Mouse (Mus musculus): ENCODE results near the gene Casp7. TPM values are rescaled to one million over a fixed set of nuclear protein-coding genes. Genes with fewer than 3 reads are reported as not detected.

The Casp7 gene
- 9.2 and 11.4 TPM in 2 replicates for polyA plus RNA-seq (2012; rRNA removed)

DNA sequence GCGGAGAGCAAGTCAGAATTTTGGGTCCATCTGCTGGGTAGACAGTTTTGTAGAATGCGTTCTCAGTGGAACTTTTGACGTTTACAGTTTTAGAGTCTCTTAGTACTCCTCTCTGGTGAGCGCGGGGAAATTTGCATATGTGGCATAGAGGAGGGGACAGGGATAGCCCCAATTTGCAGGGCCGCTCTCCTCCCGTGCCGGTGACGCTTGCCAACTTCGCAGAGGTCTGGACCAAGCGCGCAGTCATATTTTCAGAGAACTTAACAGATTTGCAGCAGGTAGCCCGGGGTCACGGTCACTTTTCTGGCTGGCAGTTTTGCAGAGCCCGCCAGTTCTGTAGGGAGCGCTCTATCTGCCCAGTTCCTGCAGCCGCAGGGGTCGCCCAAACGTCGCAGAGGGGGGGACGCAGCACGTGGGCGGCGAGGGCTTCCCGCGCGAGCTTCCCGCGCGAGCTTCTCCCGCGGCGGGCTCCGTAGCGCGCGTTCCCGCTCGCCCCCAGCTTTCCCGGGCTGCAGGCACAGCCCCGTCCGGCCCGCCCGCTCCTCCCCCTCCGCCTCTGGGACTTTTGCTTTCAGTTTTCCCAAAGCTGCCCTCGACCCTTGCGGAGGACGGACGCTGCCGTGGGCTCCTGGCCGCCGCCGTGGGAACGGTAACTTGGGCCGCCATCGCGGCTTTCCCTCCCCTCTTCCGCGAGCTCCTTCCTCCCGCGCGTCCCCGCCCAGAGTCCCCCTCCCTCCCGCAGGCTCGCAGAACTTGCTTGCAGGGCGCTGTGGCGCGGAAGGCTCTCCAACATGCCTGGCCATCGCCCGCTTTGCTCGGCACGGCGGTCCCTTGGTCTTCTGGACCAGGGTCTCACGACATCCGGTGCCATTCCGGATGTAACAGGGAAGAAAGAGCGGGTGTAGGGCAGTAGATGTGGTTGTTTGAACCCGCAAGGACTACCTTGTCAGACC is at the start of gene Casp7:
Gene Casp7 (plus strand): TSS at position 461 of the 953 bp plus-strand sequence.

DNA sequence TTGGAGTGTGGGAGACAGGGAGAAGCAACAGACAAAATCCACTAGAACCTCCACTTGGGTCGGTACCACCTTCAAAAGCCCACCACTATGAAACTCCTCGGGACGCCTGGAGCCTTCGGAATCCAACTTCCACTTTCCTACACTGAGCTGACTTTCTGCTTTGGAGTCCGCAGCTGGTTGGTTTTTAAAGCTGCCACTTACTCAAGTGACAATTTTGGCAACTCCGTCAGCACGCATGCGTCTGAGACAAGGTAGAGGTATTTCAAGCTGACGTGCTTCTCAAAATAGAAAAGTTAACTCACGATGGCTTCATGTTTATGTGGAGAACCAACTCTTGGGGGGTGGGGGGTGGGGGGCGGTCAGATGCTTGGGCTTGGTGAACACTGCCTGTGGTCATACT is 7.0 kb upstream of the Casp7 start, which contains the start of gene Nrap:
Gene Nrap (minus strand): TSS at position 159 of the 400 bp plus-strand sequence.

DNA sequence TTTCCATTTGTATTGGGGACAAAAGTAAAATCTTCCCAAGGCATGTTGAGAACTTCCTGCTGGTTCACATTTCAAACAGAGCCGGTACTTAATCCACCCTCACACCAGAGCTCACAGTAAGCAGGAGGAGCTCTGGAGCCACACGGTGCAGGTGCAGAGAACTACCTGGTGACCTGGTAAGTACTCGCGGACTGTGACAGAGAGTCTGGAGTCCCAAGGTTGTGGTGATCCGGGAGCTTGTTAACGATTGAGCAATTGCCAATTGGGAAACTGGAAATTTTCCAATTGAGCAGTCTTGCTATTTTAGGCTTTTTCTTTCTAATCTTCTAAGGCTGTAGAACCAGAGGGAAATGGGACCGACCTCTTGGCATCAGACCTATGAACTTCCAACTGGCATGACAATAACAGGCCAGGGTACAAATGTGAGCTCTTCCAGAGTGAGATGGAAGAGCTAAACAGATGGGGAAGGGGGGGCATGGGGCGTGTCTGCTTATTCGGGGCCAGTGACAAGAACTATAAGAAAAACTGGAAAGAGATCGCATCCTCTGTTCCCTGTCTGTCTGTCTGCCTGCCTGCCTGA is 64.7 kb downstream of the Casp7 start, which contains the start of gene Plekhs1:
Gene Plekhs1 (plus strand): TSS at position 119 of the 580 bp plus-strand sequence.

Other genes with a start within 250 kb of the Casp7 start
- gene Habp2, start 110.0 kb upstream of the Casp7 start, polyA plus RNA-seq (2012; rRNA removed) = 1.1 TPM in 1 of 2 replicates, not detected in the other
- 0.58 and 0.64 TPM in 2 replicates for gene Nrap, start 7.1 kb upstream of the Casp7 start, polyA plus RNA-seq (2012; rRNA removed)
- 8.5 and 12.8 TPM in 2 replicates for gene Plekhs1, start 64.5 kb downstream of the Casp7 start, polyA plus RNA-seq (2012; rRNA removed)
- gene Dclre1a, start 151.1 kb downstream of the Casp7 start, polyA plus RNA-seq (2012; rRNA removed) = 5.0 and 7.4 TPM in 2 replicates
- gene Nhlrc2, start 151.1 kb downstream of the Casp7 start, polyA plus RNA-seq (2012; rRNA removed) = 9.2 and 10.2 TPM in 2 replicates